Mouse (Mus musculus): ENCODE measurements around the gene Col4a2.

DNA sequence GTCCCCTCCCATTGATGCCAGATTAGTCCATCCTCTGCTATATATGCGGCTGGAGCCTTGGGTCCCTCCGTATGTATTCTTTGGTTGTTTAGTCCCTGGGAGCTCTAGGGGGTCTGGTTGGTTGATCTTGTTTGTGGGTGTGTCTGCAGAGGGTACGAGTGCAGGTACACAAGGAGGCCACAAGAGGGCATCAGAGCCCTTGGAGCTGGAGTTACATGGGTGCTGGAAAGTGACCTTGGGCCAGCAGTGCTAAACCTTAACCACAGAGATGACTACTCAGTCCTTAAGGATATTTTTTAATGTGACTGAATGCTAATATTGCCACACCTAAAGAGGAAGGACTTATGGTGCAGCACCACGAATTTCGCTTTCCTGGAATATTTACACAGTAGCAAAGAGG lies 118.1 kb downstream of the Col4a2 start:
- peak; percentile 79 for TF ChIP-seq CTCF (conservative IDR thresholded peaks at IDR 0.05; ENCODE audit: low read length)
- no peak for TF ChIP-seq NANOG (IDR thresholded peaks at IDR 0.05; ENCODE audit: borderline replicate concordance, low read length)
